Mouse (Mus musculus): ENCODE measurements around the gene Bet1l. TPM values are rescaled to one million over a fixed set of nuclear protein-coding genes. Genes with fewer than 3 reads are reported as not detected.
"Not testable (repeated sequence)": the region's sequence is repeated elsewhere in the genome, so short reads cannot be mapped to it uniquely, and the experiment has no call there.

Bet1l gene
- polyA plus RNA-seq, 1 experiment from 2014 or later = 30.8 TPM

GRCm38 (mm10) chr7:140894611-140895010 is 37.2 kb upstream of the Bet1l start:
- 93% methylated on average over 3 of the region's 3 CpGs for WGBS (ENCODE audit: insufficient replicate concordance)
- no peak for ATAC-seq (replicated peaks; ENCODE audit: insufficient number of reproducible peaks, low FRiP score, low TSS enrichment)
- Histone ChIP-seq H3K36me3 (ENCODE audit: control insufficient read depth, insufficient read depth, low read length) (peaks cover 25% of the 10 kb centered on the region), H3K4me1 (ENCODE audit: control insufficient read depth, insufficient read depth, low read length) (no peaks in the 10 kb centered on the region), H3K9ac (ENCODE audit: low read depth, low read length) (no peak overlapping the region), H3K9me3 (replicated peaks; ENCODE audit: control insufficient read depth, low read length) (no peaks in the 10 kb centered on the region), H3K4me2 (no peak overlapping the region), H3K4me3 (ENCODE audit: low read depth, low read length) (no peak overlapping the region), H3K27ac (ENCODE audit: low read depth, low read length) (no peak overlapping the region), H3K27me3 (ENCODE audit: control insufficient read depth, insufficient read depth, low read length) (no peaks in the 10 kb centered on the region)

- no peak overlapping the region for H3K27ac ChIP-seq (ENCODE audit: low read depth, low read length)
- 87% methylated on average over 7 of the region's 7 CpGs for WGBS (ENCODE audit: insufficient replicate concordance)
- no peak overlapping the region for H3K4me3 ChIP-seq (ENCODE audit: low read depth, low read length)
- no peaks in the 10 kb centered on the region for H3K4me1 ChIP-seq (ENCODE audit: control insufficient read depth, insufficient read depth, low read length)
- no peak overlapping the region for H3K4me2 ChIP-seq
- H3K36me3 ChIP-seq (ENCODE audit: control insufficient read depth, insufficient read depth, low read length) = peaks cover 29% of the 10 kb centered on the region
- H3K9ac ChIP-seq (ENCODE audit: low read depth, low read length) = no peak overlapping the region
- no peaks in the 10 kb centered on the region for H3K27me3 ChIP-seq (ENCODE audit: control insufficient read depth, insufficient read depth, low read length)
- no peaks in the 10 kb centered on the region for H3K9me3 ChIP-seq (replicated peaks; ENCODE audit: control insufficient read depth, low read length)
- ATAC-seq (replicated peaks; ENCODE audit: insufficient number of reproducible peaks, low FRiP score, low TSS enrichment) = no peak
Measured at GRCm38 (mm10) chr7:140894031-140894430, 36.7 kb upstream of the Bet1l start.

GRCm38 (mm10) chr7:140890636-140891035 is 33.3 kb upstream of the Bet1l start:
- H3K27me3 ChIP-seq (ENCODE audit: control insufficient read depth, insufficient read depth, low read length); H3K4me3 ChIP-seq (ENCODE audit: low read depth, low read length); H3K4me1 ChIP-seq (ENCODE audit: control insufficient read depth, insufficient read depth, low read length); ATAC-seq (replicated peaks; ENCODE audit: insufficient number of reproducible peaks, low FRiP score, low TSS enrichment); H3K9me3 ChIP-seq (replicated peaks; ENCODE audit: control insufficient read depth, low read length); H3K27ac ChIP-seq (ENCODE audit: low read depth, low read length); H3K4me2 ChIP-seq; H3K9ac ChIP-seq (ENCODE audit: low read depth, low read length): not testable (repeated sequence)
- peaks cover 20% of the 10 kb centered on the region for H3K36me3 ChIP-seq (ENCODE audit: control insufficient read depth, insufficient read depth, low read length)
- WGBS (ENCODE audit: insufficient replicate concordance) = 95% methylated on average over 16 of the region's 16 CpGs

- H3K9me3 ChIP-seq (replicated peaks; ENCODE audit: control insufficient read depth, low read length) = no peaks in the 10 kb centered on the region
- H3K4me2 ChIP-seq = peak overlapping the region; percentile 78
- peak overlapping the region; percentile 72 for H3K4me3 ChIP-seq (ENCODE audit: low read depth, low read length)
- peak overlapping the region; percentile 72 for H3K9ac ChIP-seq (ENCODE audit: low read depth, low read length)
- H3K27me3 ChIP-seq (ENCODE audit: control insufficient read depth, insufficient read depth, low read length) = no peaks in the 10 kb centered on the region
- peak; percentile 29; the same call in 1 of the 2 replicates for ATAC-seq (replicated peaks; ENCODE audit: insufficient number of reproducible peaks, low FRiP score, low TSS enrichment)
- H3K36me3 ChIP-seq (ENCODE audit: control insufficient read depth, insufficient read depth, low read length) = 0 out of 2 replicates have a peak, but pooled peaks cover 3% of the 10 kb centered on the region
- under 1% methylated on average over 12 of the region's 12 CpGs for WGBS (ENCODE audit: insufficient replicate concordance)
- peak overlapping the region; percentile 87; the same call in 1 of the 2 replicates for H3K27ac ChIP-seq (ENCODE audit: low read depth, low read length)
- H3K4me1 ChIP-seq (ENCODE audit: control insufficient read depth, insufficient read depth, low read length) = peaks cover 7% of the 10 kb centered on the region; the same call in 1 of the 2 replicates
Measured at GRCm38 (mm10) chr7:140882469-140882803, 25.1 kb upstream of the Bet1l start.

GRCm38 (mm10) chr7:140881696-140882468 is 24.5 kb upstream of the Bet1l start, which contains the start of the genes Psmd13 and Sirt3:
TSS of gene Psmd13 (plus strand) at chr7:140881968.
TSS of gene Sirt3 (minus strand) at chr7:140882309.
- H3K9me3 ChIP-seq (replicated peaks; ENCODE audit: control insufficient read depth, low read length) = no peaks in the 10 kb centered on the region
- H3K4me3 ChIP-seq (ENCODE audit: low read depth, low read length) = peak within 1 kb of the TSS; percentile 72
- WGBS (ENCODE audit: insufficient replicate concordance) = under 1% methylated on average over 58 of the region's 59 CpGs
- peak within 1 kb of the TSS; percentile 78 for H3K4me2 ChIP-seq
- H3K27me3 ChIP-seq (ENCODE audit: control insufficient read depth, insufficient read depth, low read length) = no peaks in the 10 kb centered on the region
- peak within 1 kb of the TSS; percentile 72 for H3K9ac ChIP-seq (ENCODE audit: low read depth, low read length)
- peaks cover 7% of the 10 kb centered on the region; the same call in 1 of the 2 replicates for H3K4me1 ChIP-seq (ENCODE audit: control insufficient read depth, insufficient read depth, low read length)
- peak within 1 kb of the TSS; percentile 87 for H3K27ac ChIP-seq (ENCODE audit: low read depth, low read length)
- 0 out of 2 replicates have a peak, but pooled peaks cover 3% of the 10 kb centered on the region for H3K36me3 ChIP-seq (ENCODE audit: control insufficient read depth, insufficient read depth, low read length)
- peak; percentile 97 for ATAC-seq (replicated peaks; ENCODE audit: insufficient number of reproducible peaks, low FRiP score, low TSS enrichment)

GRCm38 (mm10) chr7:140880865-140881515 is 23.6 kb upstream of the Bet1l start:
- WGBS (ENCODE audit: insufficient replicate concordance) = 18% methylated on average over 8 of the region's 8 CpGs
- no peaks in the 10 kb centered on the region for H3K9me3 ChIP-seq (replicated peaks; ENCODE audit: control insufficient read depth, low read length)
- peak overlapping the region; percentile 72; the same call in 1 of the 2 replicates for H3K9ac ChIP-seq (ENCODE audit: low read depth, low read length)
- H3K4me1 ChIP-seq (ENCODE audit: control insufficient read depth, insufficient read depth, low read length) = peaks cover 7% of the 10 kb centered on the region; the same call in 1 of the 2 replicates
- no peaks in the 10 kb centered on the region for H3K27me3 ChIP-seq (ENCODE audit: control insufficient read depth, insufficient read depth, low read length)
- ATAC-seq (replicated peaks; ENCODE audit: insufficient number of reproducible peaks, low FRiP score, low TSS enrichment) = no peak
- peak overlapping the region; percentile 78 for H3K4me2 ChIP-seq
- peak overlapping the region; percentile 64; the same call in 1 of the 2 replicates for H3K27ac ChIP-seq (ENCODE audit: low read depth, low read length)
- peak overlapping the region; percentile 72 for H3K4me3 ChIP-seq (ENCODE audit: low read depth, low read length)
- H3K36me3 ChIP-seq (ENCODE audit: control insufficient read depth, insufficient read depth, low read length) = 0 out of 2 replicates have a peak, but pooled peaks cover 3% of the 10 kb centered on the region

- Histone ChIP-seq H3K27ac (ENCODE audit: low read depth, low read length) (no peak overlapping the region), H3K4me3 (ENCODE audit: low read depth, low read length) (peak overlapping the region; percentile 72; the same call in 1 of the 2 replicates), H3K36me3 (ENCODE audit: control insufficient read depth, insufficient read depth, low read length) (0 out of 2 replicates have a peak, but pooled peaks cover under 1% of the 10 kb centered on the region), H3K4me1 (ENCODE audit: control insufficient read depth, insufficient read depth, low read length) (peaks cover 7% of the 10 kb centered on the region; the same call in 1 of the 2 replicates), H3K9ac (ENCODE audit: low read depth, low read length) (no peak overlapping the region), H3K9me3 (replicated peaks; ENCODE audit: control insufficient read depth, low read length) (no peaks in the 10 kb centered on the region), H3K27me3 (ENCODE audit: control insufficient read depth, insufficient read depth, low read length) (no peaks in the 10 kb centered on the region), H3K4me2 (peak overlapping the region; percentile 78)
- ATAC-seq (replicated peaks; ENCODE audit: insufficient number of reproducible peaks, low FRiP score, low TSS enrichment) = no peak
- WGBS (ENCODE audit: insufficient replicate concordance) = 83% methylated on average over 3 of the region's 3 CpGs
Measured at GRCm38 (mm10) chr7:140880419-140880818, 23.0 kb upstream of the Bet1l start.

GRCm38 (mm10) chr7:140879355-140879754 is 22.0 kb upstream of the Bet1l start:
- ATAC-seq (replicated peaks; ENCODE audit: insufficient number of reproducible peaks, low FRiP score, low TSS enrichment) = no peak
- Histone ChIP-seq H3K27ac (ENCODE audit: low read depth, low read length) (no peak overlapping the region), H3K36me3 (ENCODE audit: control insufficient read depth, insufficient read depth, low read length) (peaks cover 2% of the 10 kb centered on the region; the same call in 1 of the 2 replicates), H3K4me2 (no peak overlapping the region), H3K27me3 (ENCODE audit: control insufficient read depth, insufficient read depth, low read length) (no peaks in the 10 kb centered on the region), H3K9ac (ENCODE audit: low read depth, low read length) (no peak overlapping the region), H3K4me3 (ENCODE audit: low read depth, low read length) (no peak overlapping the region), H3K4me1 (ENCODE audit: control insufficient read depth, insufficient read depth, low read length) (peaks cover 7% of the 10 kb centered on the region; the same call in 1 of the 2 replicates), H3K9me3 (replicated peaks; ENCODE audit: control insufficient read depth, low read length) (no peaks in the 10 kb centered on the region)
- WGBS (ENCODE audit: insufficient replicate concordance) = 82% methylated on average over 7 of the region's 7 CpGs
